Mouse (Mus musculus): ENCODE measurements around the gene Arl5b. TPM values are rescaled to one million over a fixed set of nuclear protein-coding genes. Genes with fewer than 3 reads are reported as not detected.

The Arl5b gene
- polyA plus RNA-seq, 1 experiment from 2014 or later: 19.7 TPM

- peak overlapping the region; percentile 89 for H3K27ac ChIP-seq (ENCODE audit: low read length)
- no peaks in the 10 kb centered on the region for H3K9me3 ChIP-seq (replicated peaks; ENCODE audit: control insufficient read depth, low read length)
- 1% methylated on average over 15 of the region's 15 CpGs for WGBS
- no peaks in the 10 kb centered on the region for H3K27me3 ChIP-seq (ENCODE audit: control insufficient read depth, insufficient read depth, low read length)
- ATAC-seq (replicated peaks; ENCODE audit: extremely low read depth, insufficient read depth, low FRiP score): no peak
- peaks cover 19% of the 10 kb centered on the region for H3K4me1 ChIP-seq (ENCODE audit: control insufficient read depth, insufficient read depth, low read length)
- peak overlapping the region; percentile 99 for H3K9ac ChIP-seq (ENCODE audit: low read length)
- H3K4me3 ChIP-seq (ENCODE audit: low read length): peak overlapping the region; percentile 99
- H3K4me2 ChIP-seq (ENCODE audit: low read depth, low read length): peak overlapping the region; percentile 73
- H3K36me3 ChIP-seq (ENCODE audit: control insufficient read depth, insufficient read depth): no peaks in the 10 kb centered on the region
Measured at GRCm38 (mm10) chr2:15055741-15056151, 6.6 kb downstream of the Arl5b start.

- WGBS: 63% methylated on average over 5 of the region's 5 CpGs
- peaks cover 19% of the 10 kb centered on the region for H3K4me1 ChIP-seq (ENCODE audit: control insufficient read depth, insufficient read depth, low read length)
- H3K27me3 ChIP-seq (ENCODE audit: control insufficient read depth, insufficient read depth, low read length): no peaks in the 10 kb centered on the region
- H3K4me3 ChIP-seq (ENCODE audit: low read length): no peak overlapping the region
- H3K4me2 ChIP-seq (ENCODE audit: low read depth, low read length): no peak overlapping the region
- no peak overlapping the region for H3K27ac ChIP-seq (ENCODE audit: low read length)
- no peak for ATAC-seq (replicated peaks; ENCODE audit: extremely low read depth, insufficient read depth, low FRiP score)
- H3K36me3 ChIP-seq (ENCODE audit: control insufficient read depth, insufficient read depth): no peaks in the 10 kb centered on the region
- H3K9me3 ChIP-seq (replicated peaks; ENCODE audit: control insufficient read depth, low read length): no peaks in the 10 kb centered on the region
- H3K9ac ChIP-seq (ENCODE audit: low read length): no peak overlapping the region
Measured at GRCm38 (mm10) chr2:15058227-15058626, 9.0 kb downstream of the Arl5b start.

GRCm38 (mm10) chr2:15060856-15061255, 11.7 kb downstream of the Arl5b start:
- Histone ChIP-seq H3K27ac (ENCODE audit: low read length) (no peak overlapping the region), H3K4me3 (ENCODE audit: low read length) (no peak overlapping the region), H3K9ac (ENCODE audit: low read length) (no peak overlapping the region), H3K9me3 (replicated peaks; ENCODE audit: control insufficient read depth, low read length) (no peaks in the 10 kb centered on the region), H3K27me3 (ENCODE audit: control insufficient read depth, insufficient read depth, low read length) (no peaks in the 10 kb centered on the region), H3K4me2 (ENCODE audit: low read depth, low read length) (no peak overlapping the region), H3K36me3 (ENCODE audit: control insufficient read depth, insufficient read depth) (no peaks in the 10 kb centered on the region), H3K4me1 (ENCODE audit: control insufficient read depth, insufficient read depth, low read length) (peaks cover 34% of the 10 kb centered on the region)
- 81% methylated on average over 3 of the region's 3 CpGs for WGBS
- ATAC-seq (replicated peaks; ENCODE audit: extremely low read depth, insufficient read depth, low FRiP score): no peak

- no peaks in the 10 kb centered on the region for H3K9me3 ChIP-seq (replicated peaks; ENCODE audit: control insufficient read depth, low read length)
- no peak overlapping the region for H3K4me3 ChIP-seq (ENCODE audit: low read length)
- no peak overlapping the region for H3K9ac ChIP-seq (ENCODE audit: low read length)
- no peaks in the 10 kb centered on the region for H3K36me3 ChIP-seq (ENCODE audit: control insufficient read depth, insufficient read depth)
- no peak overlapping the region for H3K4me2 ChIP-seq (ENCODE audit: low read depth, low read length)
- no peaks in the 10 kb centered on the region for H3K27me3 ChIP-seq (ENCODE audit: control insufficient read depth, insufficient read depth, low read length)
- 37% methylated on average over 1 of the region's 1 CpGs for WGBS
- H3K4me1 ChIP-seq (ENCODE audit: control insufficient read depth, insufficient read depth, low read length): peaks cover 17% of the 10 kb centered on the region
- 0 out of 2 replicates have a peak, but pooled peaks have one; percentile 32 for ATAC-seq (replicated peaks; ENCODE audit: extremely low read depth, insufficient read depth, low FRiP score)
- no peak overlapping the region for H3K27ac ChIP-seq (ENCODE audit: low read length)
Measured at GRCm38 (mm10) chr2:15063815-15064214, 14.6 kb downstream of the Arl5b start.

DNA sequence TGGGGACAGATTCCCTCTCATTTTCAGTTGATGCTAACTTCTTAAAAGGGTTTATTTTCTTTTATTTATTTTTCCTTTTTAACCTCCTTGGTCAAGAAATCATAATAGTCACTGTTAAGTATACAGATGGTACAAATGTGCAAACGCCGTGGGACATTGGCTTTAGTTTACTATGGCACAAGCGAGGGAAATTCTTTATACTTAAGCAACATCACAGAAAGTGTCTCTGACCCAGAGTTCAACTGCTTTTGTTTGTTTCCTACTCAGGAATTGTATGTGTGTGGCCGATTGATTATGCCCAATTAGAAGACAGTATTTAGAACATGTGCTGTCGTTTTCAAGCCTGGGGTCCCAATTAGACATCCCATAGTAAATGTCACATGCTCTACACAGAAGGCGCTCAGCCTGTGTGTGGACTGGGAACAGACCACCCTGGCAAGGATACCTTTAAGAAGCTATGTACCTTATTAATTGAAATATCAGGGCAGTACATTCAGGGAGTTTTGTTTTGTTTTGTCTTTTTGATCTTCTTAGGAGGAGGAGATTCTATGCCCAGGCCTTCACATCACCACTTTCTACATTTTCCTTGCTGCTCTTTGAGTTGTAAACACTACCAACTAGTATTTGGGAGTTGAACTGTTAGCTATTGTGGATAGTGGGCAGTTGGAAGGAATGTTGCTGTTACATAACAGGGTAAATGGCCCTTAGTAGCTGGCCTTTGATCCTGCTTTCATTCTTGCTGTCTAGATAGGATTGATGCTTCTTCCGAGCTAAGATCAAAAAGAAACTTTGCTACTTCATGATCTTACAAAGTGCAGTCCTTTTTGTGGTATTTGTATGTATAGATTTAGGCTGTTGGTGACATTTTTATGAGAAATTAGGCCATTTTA, 15.4 kb downstream of the Arl5b start:
- no peak for ATAC-seq (replicated peaks; ENCODE audit: extremely low read depth, insufficient read depth, low FRiP score)
- no peak overlapping the region for H3K4me3 ChIP-seq (ENCODE audit: low read length)
- peaks cover 17% of the 10 kb centered on the region for H3K4me1 ChIP-seq (ENCODE audit: control insufficient read depth, insufficient read depth, low read length)
- no peaks in the 10 kb centered on the region for H3K9me3 ChIP-seq (replicated peaks; ENCODE audit: control insufficient read depth, low read length)
- peaks cover 2% of the 10 kb centered on the region; the same call in 1 of the 2 replicates for H3K36me3 ChIP-seq (ENCODE audit: control insufficient read depth, insufficient read depth)
- no peaks in the 10 kb centered on the region for H3K27me3 ChIP-seq (ENCODE audit: control insufficient read depth, insufficient read depth, low read length)
- no peak overlapping the region for H3K27ac ChIP-seq (ENCODE audit: low read length)
- no peak overlapping the region for H3K4me2 ChIP-seq (ENCODE audit: low read depth, low read length)
- no peak overlapping the region for H3K9ac ChIP-seq (ENCODE audit: low read length)
- 80% methylated on average over 7 of the region's 7 CpGs for WGBS

DNA sequence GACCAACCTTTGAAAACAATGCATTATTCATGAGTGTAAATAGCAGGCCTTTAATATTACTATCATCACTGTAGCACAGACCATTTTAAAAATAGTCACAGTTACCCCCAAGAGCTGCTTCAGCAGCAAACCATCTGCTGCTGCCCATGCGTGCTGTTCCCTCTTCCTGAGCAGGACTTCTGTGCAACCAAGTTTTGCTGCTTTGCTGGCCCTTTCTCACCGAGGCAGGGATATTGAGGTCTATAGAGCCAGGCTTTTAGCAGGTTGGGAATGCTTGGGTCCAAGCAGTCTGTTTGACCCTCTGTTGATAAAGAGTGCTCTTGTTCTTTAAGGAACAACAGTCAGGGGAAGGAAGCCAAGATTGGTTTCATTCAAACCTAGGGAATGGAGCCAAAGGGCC, 16.3 kb downstream of the Arl5b start:
- H3K27ac ChIP-seq (ENCODE audit: low read length): no peak overlapping the region
- ATAC-seq (replicated peaks; ENCODE audit: extremely low read depth, insufficient read depth, low FRiP score): no peak
- WGBS: 54% methylated on average over 2 of the region's 2 CpGs

GRCm38 (mm10) chr2:15067091-15067490, 17.9 kb downstream of the Arl5b start:
- 75% methylated on average over 5 of the region's 5 CpGs for WGBS
- no peak for ATAC-seq (replicated peaks; ENCODE audit: extremely low read depth, insufficient read depth, low FRiP score)
- H3K4me1 ChIP-seq (ENCODE audit: control insufficient read depth, insufficient read depth, low read length): peaks cover 15% of the 10 kb centered on the region
- H3K9me3 ChIP-seq (replicated peaks; ENCODE audit: control insufficient read depth, low read length): no peaks in the 10 kb centered on the region
- H3K4me3 ChIP-seq (ENCODE audit: low read length): no peak overlapping the region
- peaks cover 6% of the 10 kb centered on the region for H3K36me3 ChIP-seq (ENCODE audit: control insufficient read depth, insufficient read depth)
- H3K27me3 ChIP-seq (ENCODE audit: control insufficient read depth, insufficient read depth, low read length): no peaks in the 10 kb centered on the region
- H3K4me2 ChIP-seq (ENCODE audit: low read depth, low read length): no peak overlapping the region
- no peak overlapping the region for H3K9ac ChIP-seq (ENCODE audit: low read length)
- H3K27ac ChIP-seq (ENCODE audit: low read length): no peak overlapping the region

More for the DNA sequence above, 16.3 kb downstream of the Arl5b start:
- no peak overlapping the region for H3K4me3 ChIP-seq (ENCODE audit: low read length)
- no peaks in the 10 kb centered on the region for H3K27me3 ChIP-seq (ENCODE audit: control insufficient read depth, insufficient read depth, low read length)
- no peak overlapping the region for H3K9ac ChIP-seq (ENCODE audit: low read length)
- H3K9me3 ChIP-seq (replicated peaks; ENCODE audit: control insufficient read depth, low read length): no peaks in the 10 kb centered on the region
- H3K36me3 ChIP-seq (ENCODE audit: control insufficient read depth, insufficient read depth): peaks cover 6% of the 10 kb centered on the region
- H3K4me1 ChIP-seq (ENCODE audit: control insufficient read depth, insufficient read depth, low read length): peaks cover 15% of the 10 kb centered on the region
- H3K4me2 ChIP-seq (ENCODE audit: low read depth, low read length): no peak overlapping the region

GRCm38 (mm10) chr2:15083702-15084101, 34.5 kb downstream of the Arl5b start:
- WGBS: 98% methylated on average over 2 of the region's 2 CpGs
- H3K4me1 ChIP-seq (ENCODE audit: control insufficient read depth, insufficient read depth, low read length): no peaks in the 10 kb centered on the region
- no peaks in the 10 kb centered on the region for H3K9me3 ChIP-seq (replicated peaks; ENCODE audit: control insufficient read depth, low read length)
- H3K27ac ChIP-seq (ENCODE audit: low read length): no peak overlapping the region
- no peak overlapping the region for H3K4me3 ChIP-seq (ENCODE audit: low read length)
- ATAC-seq (replicated peaks; ENCODE audit: extremely low read depth, insufficient read depth, low FRiP score): no peak
- peaks cover 17% of the 10 kb centered on the region for H3K36me3 ChIP-seq (ENCODE audit: control insufficient read depth, insufficient read depth)
- no peaks in the 10 kb centered on the region for H3K27me3 ChIP-seq (ENCODE audit: control insufficient read depth, insufficient read depth, low read length)
- no peak overlapping the region for H3K9ac ChIP-seq (ENCODE audit: low read length)
- H3K4me2 ChIP-seq (ENCODE audit: low read depth, low read length): no peak overlapping the region

DNA sequence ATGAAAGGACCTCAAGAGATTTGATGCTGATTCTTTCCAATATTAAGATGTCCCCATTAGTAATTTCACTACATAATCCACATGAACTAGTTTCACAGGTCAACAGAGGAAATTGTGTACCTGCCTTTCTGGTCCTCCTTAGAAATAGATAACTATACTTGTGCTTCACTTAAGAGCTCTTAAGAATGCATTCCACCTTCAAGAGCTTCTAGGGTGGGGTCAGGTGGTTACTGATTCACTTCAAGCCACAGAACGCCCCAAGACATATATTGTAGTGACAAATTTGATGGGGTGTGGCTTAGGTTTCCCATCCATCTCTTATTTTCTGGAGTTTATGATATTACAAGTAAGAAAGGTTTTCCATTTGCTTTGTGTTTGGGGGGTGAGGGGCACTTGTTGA, 38.1 kb downstream of the Arl5b start:
- Histone ChIP-seq H3K36me3 (ENCODE audit: control insufficient read depth, insufficient read depth) (peaks cover 7% of the 10 kb centered on the region; the same call in 1 of the 2 replicates), H3K9me3 (replicated peaks; ENCODE audit: control insufficient read depth, low read length) (no peaks in the 10 kb centered on the region), H3K4me1 (ENCODE audit: control insufficient read depth, insufficient read depth, low read length) (no peaks in the 10 kb centered on the region), H3K9ac (ENCODE audit: low read length) (no peak overlapping the region), H3K27me3 (ENCODE audit: control insufficient read depth, insufficient read depth, low read length) (no peaks in the 10 kb centered on the region), H3K4me2 (ENCODE audit: low read depth, low read length) (no peak overlapping the region), H3K27ac (ENCODE audit: low read length) (no peak overlapping the region), H3K4me3 (ENCODE audit: low read length) (no peak overlapping the region)
- no peak for ATAC-seq (replicated peaks; ENCODE audit: extremely low read depth, insufficient read depth, low FRiP score)
- WGBS: 67% methylated on average over 1 of the region's 1 CpGs
